Mouse (Mus musculus) liver, embryonic 14.5 days (tissue): Measurements from ENCODE around the gene Fkbp14. TPM values are rescaled to one million over a fixed set of nuclear protein-coding genes. Genes with fewer than 3 reads are reported as not detected.

ENCODE experiments used
- ATAC-seq: fragments of 200-750 bp; cut with Nextera tagmentation; 2 replicates; pipeline ENCODE4 v1.8.0; 2017; ENCODE audit warnings: moderate number of reproducible peaks, mild to moderate bottlenecking, moderate library complexity; ENCODE audit not compliant: insufficient read depth
- DNase-seq, 3 experiments: peaks; one replicate each; pipeline ENCODE4 v3.0.0-alpha.2; 2012 to 2013; ENCODE audit warnings: low read depth in 3 of 3, low spot score in 3 of 3
- H3K27ac ChIP-seq: fragments of 300-500 bp; sonication (generic); 2 replicates; pipeline ENCODE4 v1.5.1; 2014; ENCODE audit warnings: moderate library complexity, mild to moderate bottlenecking, control low read depth, inconsistent platforms
- H3K27me3 ChIP-seq: fragments of 300-500 bp; sonication (generic); 2 replicates; pipeline ENCODE4 v1.6.1; 2014; ENCODE audit warnings: mild to moderate bottlenecking, low read length, moderate library complexity; ENCODE audit not compliant: control insufficient read depth, insufficient read depth
- H3K36me3 ChIP-seq: fragments of 300-500 bp; sonication (generic); replicated peaks from 2 replicates; pipeline ENCODE4 v1.6.1; 2014; ENCODE audit warnings: low read depth; ENCODE audit not compliant: control insufficient read depth, insufficient read depth
- H3K4me1 ChIP-seq, 2 experiments: fragments of 200-500 bp in 1 of 2; fragments of 300-500 bp in 1 of 2; sonication (generic) in 1 of 2; replicated peaks; 2 replicates each; pipeline ENCODE4 v1.6.1; 2012 to 2014; ENCODE audit warnings: antibody characterized with exemption in 1 of 2, inconsistent platforms in 1 of 2, low read length in 1 of 2; ENCODE audit not compliant: control insufficient read depth in 2 of 2, insufficient read depth in 2 of 2
- H3K4me2 ChIP-seq: fragments of 300-500 bp; sonication (generic); 2 replicates; pipeline ENCODE4 v1.6.1; 2014; ENCODE audit warnings: low read depth, mild to moderate bottlenecking, control low read depth, moderate library complexity
- H3K4me3 ChIP-seq, 2 experiments: fragments of 200-500 bp in 1 of 2; fragments of 300-500 bp in 1 of 2; sonication (generic) in 1 of 2; 2 replicates each; pipeline ENCODE4 v1.5.1; 2012 to 2014; ENCODE audit warnings: low read depth in 2 of 2, low read length in 2 of 2, mild to moderate bottlenecking in 2 of 2, control low read depth in 1 of 2, inconsistent platforms in 1 of 2, moderate library complexity in 1 of 2; ENCODE audit not compliant: insufficient read depth in 1 of 2
- H3K9ac ChIP-seq: fragments of 300-500 bp; sonication (generic); replicated peaks from 2 replicates; pipeline ENCODE4 v1.6.1; 2014; ENCODE audit warnings: mild to moderate bottlenecking, control low read depth, moderate library complexity
- H3K9me3 ChIP-seq: fragments of 300-500 bp; sonication (generic); 2 replicates; pipeline ENCODE4 v1.6.1; 2016; ENCODE audit warnings: low read length, mixed read lengths; ENCODE audit not compliant: control insufficient read depth
- CTCF ChIP-seq: IDR thresholded peaks from 2 replicates; pipeline ENCODE4 v1.5.1; 2016; ENCODE audit warnings: antibody characterized with exemption, low read depth, control low read depth
- EP300 ChIP-seq: IDR thresholded peaks from 2 replicates; pipeline ENCODE4 v1.6.1; 2016; ENCODE audit warnings: antibody characterized with exemption, low read depth
- WGBS: fragments of 180-500 bp; shearing (Covaris S2); extraction: QIAGEN DNeasy Blood & Tissue Kit; methylation state at CpG from one replicate; pipeline ENCODE4 v1.1.7; 2014; ENCODE audit not compliant: insufficient replicate concordance; 5-methylcytosine and 5-hydroxymethylcytosine counted together
- polyA plus RNA-seq, 2 experiments: library from polyadenylated mRNA; depleted of rRNA in 1 of 2; stranded (reverse) in 1 of 2; unstranded in 1 of 2; fragments of >200 nt; fragmentation: Nextera tagmentation in 1 of 2; extraction: Ambion mirVana in 1 of 2; gene quantifications; 2 replicates each; pipeline versions ENCODE4 v1.2.1 to v1.2.3; 2012 to 2014

Fkbp14 gene
- polyA plus RNA-seq, 2 experiments: 3.5 to 4.0 TPM

GRCm38 (mm10) chr6:54565012-54565411 lies 32.1 kb downstream of the Fkbp14 start:
- H3K4me2 ChIP-seq: no peak overlapping the region
- no peaks in the 10 kb centered on the region for H3K9me3 ChIP-seq
- no peak for TF ChIP-seq EP300
- no peak for TF ChIP-seq CTCF
- H3K4me3 ChIP-seq: no peak overlapping the region
- H3K36me3 ChIP-seq: no peaks in the 10 kb centered on the region
- ATAC-seq: no peak
- H3K4me1 ChIP-seq: no peaks in the 10 kb centered on the region
- no peak for DNase-seq
- peaks cover 28% of the 10 kb centered on the region for H3K27me3 ChIP-seq
- WGBS: 41% methylated on average over 3 of the region's 3 CpGs
- H3K9ac ChIP-seq: no peak overlapping the region
- no peak overlapping the region for H3K27ac ChIP-seq

- ATAC-seq: no peak
- no peaks in the 10 kb centered on the region for H3K9me3 ChIP-seq
- H3K9ac ChIP-seq: no peak overlapping the region
- H3K27me3 ChIP-seq: peaks cover 28% of the 10 kb centered on the region
- no peaks in the 10 kb centered on the region for H3K36me3 ChIP-seq
- no peaks in the 10 kb centered on the region for H3K4me1 ChIP-seq
- H3K4me2 ChIP-seq: no peak overlapping the region
- no peak for DNase-seq
- 38% methylated on average over 9 of the region's 9 CpGs for WGBS
- TF ChIP-seq EP300 (no peak), CTCF (no peak)
- no peak overlapping the region for H3K4me3 ChIP-seq
- H3K27ac ChIP-seq: no peak overlapping the region
Observed at GRCm38 (mm10) chr6:54564506-54564991, 32.6 kb downstream of the Fkbp14 start.

DNA sequence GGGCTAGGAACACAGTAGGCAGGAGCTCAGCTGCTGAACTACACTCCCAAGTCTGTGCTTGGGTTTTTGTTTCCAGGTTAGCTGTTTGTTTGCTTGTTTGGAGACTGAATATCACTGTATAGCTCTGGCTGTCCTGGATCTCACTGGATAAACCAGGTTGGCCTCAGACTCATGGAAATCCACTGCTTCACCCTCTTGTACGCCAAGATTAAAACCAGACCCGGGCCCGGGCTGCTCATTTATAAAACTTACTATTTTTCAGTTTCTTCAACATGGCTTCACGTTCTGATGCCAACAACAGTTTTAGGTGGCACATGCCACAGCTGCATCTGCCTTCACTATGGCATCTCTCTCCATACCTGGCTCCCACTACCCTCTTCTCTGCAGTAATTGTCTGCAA lies 33.5 kb downstream of the Fkbp14 start:
- TF ChIP-seq EP300: no peak
- TF ChIP-seq CTCF: no peak
- no peak for ATAC-seq
- Histone ChIP-seq H3K4me3 (no peak overlapping the region), H3K9ac (no peak overlapping the region), H3K36me3 (no peaks in the 10 kb centered on the region), H3K27me3 (peaks cover 28% of the 10 kb centered on the region), H3K4me2 (no peak overlapping the region), H3K27ac (no peak overlapping the region), H3K9me3 (no peaks in the 10 kb centered on the region), H3K4me1 (no peaks in the 10 kb centered on the region)
- no peak for DNase-seq
- 53% methylated on average over 4 of the region's 4 CpGs for WGBS

- H3K9me3 ChIP-seq: no peaks in the 10 kb centered on the region
- DNase-seq: no peak
- no peaks in the 10 kb centered on the region for H3K36me3 ChIP-seq
- H3K9ac ChIP-seq: no peak overlapping the region
- WGBS: 62% methylated on average over 16 of the region's 17 CpGs
- H3K4me2 ChIP-seq: no peak overlapping the region
- no peaks in the 10 kb centered on the region for H3K4me1 ChIP-seq
- ATAC-seq: no peak
- TF ChIP-seq EP300 (no peak), CTCF (no peak)
- peaks cover 28% of the 10 kb centered on the region for H3K27me3 ChIP-seq
- H3K4me3 ChIP-seq: no peak overlapping the region
- H3K27ac ChIP-seq: no peak overlapping the region
Observed at GRCm38 (mm10) chr6:54562018-54562809, 34.9 kb downstream of the Fkbp14 start.

- ATAC-seq: no peak
- Histone ChIP-seq H3K4me1 (no peaks in the 10 kb centered on the region), H3K4me2 (no peak overlapping the region), H3K27me3 (no peaks in the 10 kb centered on the region), H3K4me3 (no peak overlapping the region), H3K9ac (no peak overlapping the region), H3K9me3 (no peaks in the 10 kb centered on the region), H3K27ac (no peak overlapping the region), H3K36me3 (no peaks in the 10 kb centered on the region)
- TF ChIP-seq CTCF (no peak), EP300 (no peak)
- 62% methylated on average over 7 of the region's 7 CpGs for WGBS
- DNase-seq: no peak
Observed at GRCm38 (mm10) chr6:54558466-54558865, 38.6 kb downstream of the Fkbp14 start.
